Mouse (Mus musculus) forebrain, embryonic 15.5 days (tissue): ENCODE data around the gene Gprin2. TPM values are rescaled to one million over a fixed set of nuclear protein-coding genes. Genes with fewer than 3 reads are reported as not detected.

Source experiments
- ATAC-seq: fragments of 200-750 bp; cut with Nextera tagmentation; replicated peaks from 2 replicates; pipeline ENCODE4 v1.8.0; 2017; ENCODE audit warnings: mild to moderate bottlenecking, moderate TSS enrichment, moderate library complexity
- H3K27ac ChIP-seq: fragments of 300-500 bp; sonication (generic); replicated peaks from 2 replicates; pipeline ENCODE4 v1.5.1; 2015; ENCODE audit warnings: mild to moderate bottlenecking, inconsistent platforms
- H3K27me3 ChIP-seq: fragments of 300-500 bp; sonication (generic); 2 replicates; pipeline ENCODE4 v1.6.1; 2015; ENCODE audit warnings: inconsistent platforms
- H3K36me3 ChIP-seq: fragments of 300-500 bp; sonication (generic); 2 replicates; pipeline ENCODE4 v1.6.1; 2015; ENCODE audit warnings: mild to moderate bottlenecking, inconsistent platforms
- H3K4me1 ChIP-seq: fragments of 300-500 bp; sonication (generic); 2 replicates; pipeline ENCODE4 v1.6.1; 2015; ENCODE audit warnings: inconsistent platforms
- H3K4me2 ChIP-seq: fragments of 300-500 bp; sonication (generic); replicated peaks from 2 replicates; pipeline ENCODE4 v1.6.1; 2015; ENCODE audit warnings: mild to moderate bottlenecking, inconsistent platforms
- H3K4me3 ChIP-seq: fragments of 300-500 bp; sonication (generic); 2 replicates; pipeline ENCODE4 v1.5.1; 2015; ENCODE audit warnings: mild to moderate bottlenecking, inconsistent platforms
- H3K9ac ChIP-seq: fragments of 300-500 bp; sonication (generic); replicated peaks from 2 replicates; pipeline ENCODE4 v1.6.1; 2015; ENCODE audit warnings: mild to moderate bottlenecking, inconsistent platforms
- H3K9me3 ChIP-seq: fragments of 300-500 bp; sonication (generic); 2 replicates; pipeline ENCODE4 v1.6.1; 2016; ENCODE audit warnings: inconsistent platforms
- WGBS: fragments of 180-500 bp; shearing (Covaris S2); methylation state at CpG from one replicate; pipeline ENCODE4 v1.1.7; 2015; ENCODE audit warnings: mixed read lengths; 5-methylcytosine and 5-hydroxymethylcytosine counted together
- polyA plus RNA-seq: library from polyadenylated mRNA; unstranded; fragments of >200 nt; fragmentation: Nextera tagmentation; extraction: Ambion mirVana; gene quantifications from 2 replicates; pipeline ENCODE4 v1.2.1, GENCODE M21; 2015

Gene Gprin2
- 3.8 and 3.9 TPM in 2 replicates for polyA plus RNA-seq

DNA sequence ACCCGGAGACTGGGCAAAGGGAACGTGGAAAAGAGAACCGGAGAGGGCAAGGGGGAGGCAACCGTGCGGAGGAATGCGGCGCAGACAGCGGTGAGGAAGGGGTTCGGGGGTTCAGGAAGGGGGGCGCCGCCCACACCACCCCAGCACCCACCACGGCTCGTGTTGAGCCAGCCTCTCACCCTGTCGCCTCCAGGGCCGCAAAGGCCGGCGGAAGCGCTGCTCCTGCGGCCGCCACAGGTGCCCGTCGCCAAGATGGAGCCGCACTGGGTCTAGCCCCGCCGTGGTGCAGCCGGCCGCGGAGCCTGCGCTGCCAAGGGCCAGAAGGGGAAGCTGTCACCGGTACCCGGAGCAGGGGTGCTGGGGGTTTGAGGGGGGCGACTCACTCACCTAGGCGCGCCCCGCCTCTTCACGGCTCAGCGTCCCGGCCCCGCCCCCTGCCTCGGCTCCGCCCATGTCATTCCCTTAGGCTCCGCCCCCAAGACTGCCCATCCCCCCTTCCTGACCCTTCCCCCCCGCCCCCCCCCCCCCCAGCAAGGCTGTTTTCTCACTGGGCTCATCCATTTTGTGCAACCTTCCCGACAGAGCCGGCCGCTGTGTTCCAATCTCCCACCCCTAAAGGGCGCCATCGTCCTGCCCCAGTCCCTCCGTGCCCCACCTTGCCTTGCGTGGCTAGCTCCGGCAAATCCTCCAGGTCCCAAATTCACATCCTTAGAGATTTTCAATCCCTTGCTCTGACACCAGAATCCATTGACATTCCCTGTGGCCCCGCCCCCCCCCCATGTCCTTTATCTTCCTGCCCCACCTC is at the start of gene Gprin2:
Gene Gprin2 (minus strand): TSS at position 423 of the 805 bp plus-strand sequence.
- peak; percentile 75 for ATAC-seq
- 2% methylated on average over 48 of the region's 52 CpGs for WGBS
- Histone ChIP-seq H3K4me2 (peak within 1 kb of the TSS; percentile 88), H3K4me1 (0 out of 2 replicates have a peak, but pooled peaks cover 6% of the 10 kb centered on the region), H3K9me3 (no peaks in the 10 kb centered on the region), H3K4me3 (peak within 1 kb of the TSS; percentile 82), H3K36me3 (no peaks in the 10 kb centered on the region), H3K27me3 (no peaks in the 10 kb centered on the region), H3K9ac (peak within 1 kb of the TSS; percentile 71), H3K27ac (peak within 1 kb of the TSS; percentile 38)

DNA sequence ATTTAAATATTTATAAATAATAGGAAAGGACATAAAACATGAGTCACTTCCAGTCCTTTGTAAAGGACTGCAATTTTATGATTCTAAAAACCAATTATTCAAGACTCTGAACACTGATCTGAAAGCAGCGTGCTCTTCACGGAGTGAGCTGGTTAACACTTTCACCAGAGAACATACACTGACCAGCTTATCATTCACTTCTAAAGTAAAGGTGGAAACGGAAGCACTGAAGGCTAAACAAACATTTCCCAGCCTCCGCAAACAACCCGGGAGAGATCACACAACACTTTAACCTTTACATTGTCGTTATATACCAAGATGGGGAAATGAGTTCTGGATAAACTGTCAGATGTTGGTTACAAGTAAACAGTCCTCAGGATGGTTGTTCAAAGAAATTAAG is 39.2 kb upstream of the Gprin2 start:
- no peak overlapping the region for H3K9ac ChIP-seq
- 92% methylated on average over 6 of the region's 6 CpGs for WGBS
- no peaks in the 10 kb centered on the region for H3K36me3 ChIP-seq
- H3K4me2 ChIP-seq: no peak overlapping the region
- H3K4me3 ChIP-seq: no peak overlapping the region
- H3K27me3 ChIP-seq: no peaks in the 10 kb centered on the region
- no peak for ATAC-seq
- no peaks in the 10 kb centered on the region for H3K9me3 ChIP-seq
- no peak overlapping the region for H3K27ac ChIP-seq
- no peaks in the 10 kb centered on the region; the same call in 1 of the 2 replicates for H3K4me1 ChIP-seq

DNA sequence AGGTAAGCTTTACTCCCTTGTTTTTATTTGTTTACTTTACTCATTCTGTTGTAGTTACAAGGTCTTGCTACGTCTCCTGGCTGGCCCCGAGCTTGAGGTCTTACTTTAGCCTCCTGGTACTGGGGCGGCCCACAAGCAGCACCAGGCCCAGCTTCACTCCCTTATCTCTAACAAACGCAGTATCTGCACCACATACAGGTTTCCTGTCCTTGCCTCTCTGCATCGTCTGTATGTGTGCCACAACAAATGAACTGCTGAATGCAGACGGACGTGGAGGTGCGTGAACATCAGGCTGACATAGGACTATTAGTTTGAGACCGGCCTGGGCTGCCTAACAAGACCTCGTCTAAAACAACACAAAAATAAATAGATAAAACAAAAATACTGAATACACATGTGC is 38.8 kb upstream of the Gprin2 start:
- no peak for ATAC-seq

DNA sequence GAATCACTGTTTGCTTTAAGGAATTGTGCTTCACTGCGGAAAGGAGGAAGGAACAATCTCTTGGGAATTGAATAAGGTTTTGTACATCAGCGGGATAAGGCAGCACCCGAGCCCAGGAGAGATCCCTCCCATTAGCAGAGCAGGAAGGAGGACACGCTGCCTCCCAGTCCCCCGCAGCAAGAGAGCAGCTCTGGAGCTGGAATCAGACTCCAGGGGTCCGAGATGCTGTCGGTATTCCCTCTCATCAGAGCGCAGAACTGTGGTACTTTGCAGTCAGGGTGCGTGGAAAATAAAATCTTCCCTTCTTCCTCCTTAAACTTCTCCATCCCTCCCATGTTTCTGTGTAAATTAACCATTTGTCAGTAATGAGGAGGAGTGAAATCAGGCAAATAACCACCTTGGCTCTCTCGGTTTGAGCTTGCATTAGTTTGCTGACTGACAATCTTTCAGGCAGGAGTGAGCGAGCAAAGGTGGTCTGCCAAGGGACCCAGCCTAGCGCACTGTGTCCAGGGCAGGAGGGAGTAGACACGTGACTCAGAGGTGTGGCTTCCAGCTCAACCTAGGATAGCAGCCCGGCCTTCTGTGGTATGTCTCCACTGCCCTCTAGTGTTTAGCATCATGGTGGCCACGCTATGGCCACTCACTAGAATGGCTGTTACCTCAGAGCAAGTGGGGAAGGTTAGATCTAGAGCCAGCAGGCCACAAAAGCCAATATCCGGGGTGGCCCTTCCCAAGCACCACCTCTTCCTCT is 33.4 kb upstream of the Gprin2 start:
- Histone ChIP-seq H3K4me1 (peaks cover 7% of the 10 kb centered on the region; the same call in 1 of the 2 replicates), H3K4me2 (peak overlapping the region; percentile 41), H3K27me3 (no peaks in the 10 kb centered on the region), H3K4me3 (peak overlapping the region; percentile 29), H3K9ac (0 out of 2 replicates have a peak overlapping the region, but pooled peaks have one; percentile 1), H3K27ac (no peak overlapping the region), H3K36me3 (no peaks in the 10 kb centered on the region), H3K9me3 (no peaks in the 10 kb centered on the region)
- ATAC-seq: peak; percentile 96
- WGBS: 3% methylated on average over 16 of the region's 16 CpGs

More for the DNA sequence above, 38.8 kb upstream of the Gprin2 start:
- Histone ChIP-seq H3K4me3 (no peak overlapping the region), H3K36me3 (no peaks in the 10 kb centered on the region), H3K4me1 (no peaks in the 10 kb centered on the region; the same call in 1 of the 2 replicates), H3K27ac (no peak overlapping the region), H3K27me3 (no peaks in the 10 kb centered on the region), H3K9ac (no peak overlapping the region), H3K9me3 (no peaks in the 10 kb centered on the region), H3K4me2 (no peak overlapping the region)
- 89% methylated on average over 10 of the region's 10 CpGs for WGBS

DNA sequence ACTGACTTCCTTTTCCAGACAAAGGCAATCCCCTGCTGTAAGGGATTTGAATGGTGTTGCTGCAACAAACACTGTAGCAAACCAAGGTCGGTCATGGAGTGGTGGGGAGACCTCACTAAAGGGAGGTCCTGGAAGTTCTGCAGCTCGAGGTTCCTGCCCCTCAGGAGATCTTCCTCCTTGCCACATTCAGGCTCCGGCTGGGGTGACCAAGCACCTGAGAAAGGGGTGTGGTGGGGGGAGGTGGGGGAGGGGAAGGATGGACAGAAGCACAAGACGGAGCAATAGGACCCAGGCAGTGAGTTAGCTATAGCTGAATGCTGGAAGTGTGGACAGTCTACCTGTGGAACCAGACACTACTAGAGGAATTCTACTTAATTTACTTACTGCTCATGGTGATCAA is 32.4 kb upstream of the Gprin2 start:
- peaks cover 7% of the 10 kb centered on the region; the same call in 1 of the 2 replicates for H3K4me1 ChIP-seq
- no peak overlapping the region for H3K4me3 ChIP-seq
- 52% methylated on average over 4 of the region's 4 CpGs for WGBS
- no peak overlapping the region for H3K9ac ChIP-seq
- no peak overlapping the region for H3K27ac ChIP-seq
- no peaks in the 10 kb centered on the region for H3K27me3 ChIP-seq
- no peak for ATAC-seq
- no peak overlapping the region for H3K4me2 ChIP-seq
- H3K9me3 ChIP-seq: no peaks in the 10 kb centered on the region
- H3K36me3 ChIP-seq: no peaks in the 10 kb centered on the region

DNA sequence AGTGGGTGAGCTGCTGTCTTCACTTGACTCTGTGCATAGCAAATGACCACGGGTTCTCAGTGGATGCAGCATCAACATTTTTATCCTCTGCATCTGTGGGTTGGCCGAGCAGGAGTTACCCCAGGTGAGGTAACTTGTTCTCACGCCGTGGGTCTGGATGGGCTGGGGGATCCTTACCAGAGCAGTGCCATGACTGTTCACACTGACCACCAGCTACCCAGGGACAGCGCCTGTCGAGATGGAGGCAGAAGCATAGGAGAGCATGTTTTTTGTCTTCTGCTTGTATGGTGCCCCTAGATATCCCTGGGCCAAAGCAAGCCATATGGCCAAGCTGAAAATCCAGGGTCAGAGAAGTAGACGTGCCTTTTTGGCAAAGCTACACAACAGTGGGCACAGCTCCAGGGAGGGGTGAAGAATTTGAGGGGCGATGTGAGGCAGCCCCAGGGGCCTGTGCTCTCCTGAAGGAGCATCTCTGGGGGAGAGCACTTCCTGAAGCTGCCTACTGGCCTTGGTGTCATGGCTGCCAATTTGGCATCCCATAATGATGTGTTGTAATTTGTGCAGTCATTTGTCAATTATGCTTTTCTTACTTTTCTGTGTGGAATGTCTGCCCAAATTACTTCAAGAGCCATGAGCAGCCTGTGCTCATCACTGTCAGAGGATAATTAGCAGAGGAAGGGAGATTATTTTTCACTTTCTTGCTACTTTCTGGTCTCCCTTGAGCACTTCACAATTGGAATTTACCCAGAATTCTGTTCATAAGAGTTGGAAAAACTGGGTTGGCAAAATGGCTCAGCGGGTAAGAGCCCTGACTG is 31.6 kb upstream of the Gprin2 start:
- ATAC-seq: no peak
- Histone ChIP-seq H3K9ac (no peak overlapping the region), H3K4me2 (no peak overlapping the region), H3K27ac (no peak overlapping the region), H3K36me3 (no peaks in the 10 kb centered on the region), H3K4me1 (peaks cover 7% of the 10 kb centered on the region; the same call in 1 of the 2 replicates), H3K9me3 (no peaks in the 10 kb centered on the region), H3K4me3 (no peak overlapping the region), H3K27me3 (no peaks in the 10 kb centered on the region)
- WGBS: 79% methylated on average over 9 of the region's 9 CpGs

DNA sequence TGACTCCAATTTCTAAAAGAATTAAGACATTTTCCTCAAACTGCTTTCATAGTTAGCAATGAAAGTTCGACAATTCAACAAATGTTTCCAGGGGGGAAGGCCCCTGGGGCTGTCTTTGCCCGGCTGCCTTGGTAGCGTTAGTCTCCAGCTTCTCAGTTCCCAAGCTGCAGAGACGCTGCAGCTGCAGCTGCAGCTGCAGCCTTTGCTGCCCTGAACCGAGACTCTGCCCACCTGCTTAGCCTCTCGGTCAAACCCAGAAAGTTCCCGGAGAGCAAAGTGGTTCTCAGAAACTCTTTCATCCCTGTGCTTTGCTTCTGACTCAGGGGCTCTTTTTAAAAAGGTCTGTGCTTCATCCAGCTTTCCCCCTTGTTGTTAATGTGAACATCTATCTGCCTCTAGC is 30.9 kb upstream of the Gprin2 start:
- Histone ChIP-seq H3K4me2 (no peak overlapping the region), H3K27ac (no peak overlapping the region), H3K36me3 (no peaks in the 10 kb centered on the region), H3K27me3 (no peaks in the 10 kb centered on the region), H3K4me3 (no peak overlapping the region), H3K9me3 (no peaks in the 10 kb centered on the region), H3K9ac (no peak overlapping the region), H3K4me1 (peaks cover 7% of the 10 kb centered on the region; the same call in 1 of the 2 replicates)
- ATAC-seq: no peak
- 51% methylated on average over 7 of the region's 7 CpGs for WGBS

DNA sequence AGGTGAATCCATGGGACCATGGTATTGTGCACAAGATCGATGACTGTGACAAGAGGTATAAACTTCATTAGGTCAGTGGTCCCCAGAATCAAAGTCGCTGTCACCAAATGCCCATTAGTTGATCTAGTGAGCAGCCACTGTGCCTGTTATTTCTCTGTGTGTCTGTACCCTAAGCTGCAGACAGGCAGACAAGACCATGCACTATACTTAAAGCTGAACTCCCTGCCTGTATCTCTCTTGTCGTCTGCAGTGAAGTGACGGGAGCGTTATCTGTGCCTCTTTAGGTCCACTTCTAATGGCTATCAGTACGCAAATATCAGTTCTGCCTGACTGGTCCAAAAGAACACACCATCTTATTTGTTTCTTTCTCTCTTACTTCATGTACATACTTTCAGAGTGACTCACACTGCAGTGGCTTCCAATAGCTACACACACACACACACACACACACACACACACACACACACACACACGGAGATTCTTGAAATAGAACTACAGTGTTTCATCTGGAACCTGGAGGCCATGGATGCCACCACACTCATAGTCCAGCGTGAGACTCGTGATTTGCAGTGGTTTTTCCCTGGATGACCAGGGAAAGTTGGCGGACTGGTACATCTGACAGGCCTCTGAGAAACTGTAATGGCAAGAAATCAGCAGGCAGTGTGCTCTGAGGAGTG is 27.5 kb upstream of the Gprin2 start:
- Histone ChIP-seq H3K4me2 (no peak overlapping the region), H3K27me3 (no peaks in the 10 kb centered on the region), H3K36me3 (no peaks in the 10 kb centered on the region), H3K9me3 (no peaks in the 10 kb centered on the region), H3K4me1 (no peaks in the 10 kb centered on the region), H3K4me3 (no peak overlapping the region), H3K9ac (no peak overlapping the region), H3K27ac (no peak overlapping the region)
- ATAC-seq: no peak
- 81% methylated on average over 10 of the region's 10 CpGs for WGBS

DNA sequence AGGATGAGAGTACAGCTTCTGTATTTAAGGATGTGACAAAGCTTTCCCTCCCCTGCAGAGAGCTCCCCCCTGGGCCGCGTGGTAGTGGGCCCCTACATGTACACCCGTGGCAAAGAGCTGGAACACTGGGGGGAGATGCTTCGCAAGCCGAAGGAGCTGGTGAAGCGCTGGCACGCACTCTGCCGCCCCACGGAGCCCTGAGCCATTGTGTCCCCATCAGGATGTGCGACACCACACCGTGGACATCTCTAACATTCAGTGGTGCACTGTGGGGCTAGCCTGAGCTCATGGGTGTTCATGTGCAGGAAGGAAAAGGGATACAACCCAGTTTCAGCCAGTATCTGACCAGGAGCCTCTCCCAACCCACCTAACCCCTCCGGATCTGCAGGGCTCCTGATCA is 26.5 kb upstream of the Gprin2 start:
- H3K9ac ChIP-seq: no peak overlapping the region
- 81% methylated on average over 12 of the region's 12 CpGs for WGBS
- H3K27me3 ChIP-seq: no peaks in the 10 kb centered on the region
- no peaks in the 10 kb centered on the region for H3K36me3 ChIP-seq
- H3K27ac ChIP-seq: no peak overlapping the region
- no peak overlapping the region for H3K4me3 ChIP-seq
- no peak for ATAC-seq
- H3K4me1 ChIP-seq: no peaks in the 10 kb centered on the region
- H3K4me2 ChIP-seq: no peak overlapping the region
- no peaks in the 10 kb centered on the region for H3K9me3 ChIP-seq

DNA sequence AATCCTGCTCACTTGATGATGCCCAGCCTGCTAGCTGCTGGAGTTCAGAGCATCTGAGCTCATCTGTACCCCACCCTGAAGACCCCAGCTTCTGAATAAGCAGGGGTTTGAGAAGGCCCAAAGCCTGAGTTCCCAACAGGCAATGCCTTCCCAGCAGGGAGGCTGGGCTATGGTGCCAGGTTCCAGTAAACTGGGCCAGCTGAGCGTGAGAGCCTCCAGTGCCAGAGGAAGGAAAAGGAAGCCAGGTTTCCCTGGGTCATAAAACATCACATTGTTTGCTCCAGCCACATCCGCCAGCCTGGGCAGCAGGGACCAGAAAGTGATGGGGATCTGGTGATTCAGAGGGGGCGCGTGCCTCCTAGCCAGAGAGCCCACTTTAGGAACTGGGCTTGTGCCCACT is 25.1 kb upstream of the Gprin2 start:
- WGBS: 77% methylated on average over 4 of the region's 4 CpGs
- Histone ChIP-seq H3K9ac (no peak overlapping the region), H3K9me3 (no peaks in the 10 kb centered on the region), H3K4me2 (no peak overlapping the region), H3K4me1 (no peaks in the 10 kb centered on the region), H3K4me3 (no peak overlapping the region), H3K27ac (no peak overlapping the region), H3K36me3 (no peaks in the 10 kb centered on the region), H3K27me3 (no peaks in the 10 kb centered on the region)
- ATAC-seq: no peak

DNA sequence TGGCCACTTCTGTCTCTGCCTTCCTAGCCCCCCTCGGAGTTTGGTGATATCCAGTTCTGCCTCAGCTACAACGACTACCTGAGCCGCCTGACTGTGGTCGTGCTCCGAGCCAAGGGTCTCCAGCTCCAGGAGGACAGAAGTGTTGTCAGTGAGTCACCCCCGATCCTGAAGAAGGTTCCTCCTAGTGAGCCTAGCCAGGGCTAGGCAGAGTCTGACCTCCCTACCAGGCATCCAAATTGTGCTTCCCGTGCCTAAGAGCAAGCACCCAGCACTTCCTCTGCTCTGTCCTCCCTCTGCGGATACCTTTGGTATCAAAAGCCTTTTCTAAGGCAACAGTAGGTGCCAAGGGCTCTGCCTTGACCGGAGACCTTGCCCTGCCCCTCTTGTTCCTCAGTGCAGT is 24.5 kb upstream of the Gprin2 start:
- Histone ChIP-seq H3K9ac (no peak overlapping the region), H3K4me3 (no peak overlapping the region), H3K27me3 (0 out of 2 replicates have a peak, but pooled peaks cover 3% of the 10 kb centered on the region), H3K9me3 (no peaks in the 10 kb centered on the region), H3K4me1 (no peaks in the 10 kb centered on the region), H3K4me2 (no peak overlapping the region), H3K27ac (no peak overlapping the region), H3K36me3 (no peaks in the 10 kb centered on the region)
- WGBS: 87% methylated on average over 9 of the region's 9 CpGs
- no peak for ATAC-seq
